Mouse (Mus musculus): Measurements from ENCODE around the gene Tmem263. TPM values are rescaled to one million over a fixed set of nuclear protein-coding genes. Genes with fewer than 3 reads are reported as not detected.

The Tmem263 gene
- polyA plus RNA-seq, 1 experiment from 2014 or later = 57.5 TPM

GRCm38 (mm10) chr10:85146282-85146681 lies 43.9 kb downstream of the Tmem263 start:
- Histone ChIP-seq H3K9me3 (replicated peaks) (no peaks in the 10 kb centered on the region), H3K27ac (no peak overlapping the region), H3K36me3 (ENCODE audit: poor library complexity, severe bottlenecking) (peaks cover 61% of the 10 kb centered on the region), H3K27me3 (no peaks in the 10 kb centered on the region), H3K4me3 (no peak overlapping the region), H3K9ac (no peak overlapping the region), H3K4me2 (no peak overlapping the region), H3K4me1 (no peaks in the 10 kb centered on the region)
- 94% methylated on average over 14 of the region's 14 CpGs for WGBS
- ATAC-seq = no peak

- WGBS = 89% methylated on average over 5 of the region's 5 CpGs
- ATAC-seq = no peak
- no peaks in the 10 kb centered on the region for H3K9me3 ChIP-seq (replicated peaks)
Observed at GRCm38 (mm10) chr10:85149226-85149625, 46.8 kb downstream of the Tmem263 start.

DNA sequence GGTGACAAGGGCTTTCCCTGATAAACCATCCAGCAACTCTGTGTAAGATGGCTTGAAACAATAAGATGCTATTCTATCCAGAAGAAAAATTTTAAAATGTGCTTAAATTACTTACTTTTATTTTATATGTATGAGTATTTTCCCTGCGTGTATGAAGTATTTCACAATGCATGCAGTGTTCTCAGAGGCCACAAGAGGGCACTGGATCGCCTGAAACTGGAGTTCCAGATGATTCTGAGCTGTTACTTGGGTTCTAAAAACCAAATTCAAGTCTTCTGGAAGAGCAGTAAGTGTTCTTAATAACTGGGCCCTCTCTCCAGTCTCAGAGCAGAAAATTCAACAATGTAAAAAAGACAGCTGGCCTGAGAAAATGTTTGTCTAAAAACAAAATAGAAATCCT lies 51.8 kb downstream of the Tmem263 start:
- Histone ChIP-seq H3K27me3 (no peaks in the 10 kb centered on the region), H3K9ac (no peak overlapping the region), H3K4me1 (no peaks in the 10 kb centered on the region), H3K36me3 (ENCODE audit: poor library complexity, severe bottlenecking) (peaks cover 12% of the 10 kb centered on the region; the same call in 1 of the 2 replicates), H3K4me3 (no peak overlapping the region), H3K9me3 (replicated peaks) (no peaks in the 10 kb centered on the region), H3K4me2 (no peak overlapping the region), H3K27ac (no peak overlapping the region)
- no peak for ATAC-seq
- WGBS = 11% methylated on average over 2 of the region's 2 CpGs

More at GRCm38 (mm10) chr10:85149226-85149625, 46.8 kb downstream of the Tmem263 start:
- Histone ChIP-seq H3K27me3 (no peaks in the 10 kb centered on the region), H3K4me2 (no peak overlapping the region), H3K4me1 (no peaks in the 10 kb centered on the region), H3K4me3 (no peak overlapping the region), H3K9ac (no peak overlapping the region), H3K36me3 (ENCODE audit: poor library complexity, severe bottlenecking) (peaks cover 37% of the 10 kb centered on the region), H3K27ac (no peak overlapping the region)

DNA sequence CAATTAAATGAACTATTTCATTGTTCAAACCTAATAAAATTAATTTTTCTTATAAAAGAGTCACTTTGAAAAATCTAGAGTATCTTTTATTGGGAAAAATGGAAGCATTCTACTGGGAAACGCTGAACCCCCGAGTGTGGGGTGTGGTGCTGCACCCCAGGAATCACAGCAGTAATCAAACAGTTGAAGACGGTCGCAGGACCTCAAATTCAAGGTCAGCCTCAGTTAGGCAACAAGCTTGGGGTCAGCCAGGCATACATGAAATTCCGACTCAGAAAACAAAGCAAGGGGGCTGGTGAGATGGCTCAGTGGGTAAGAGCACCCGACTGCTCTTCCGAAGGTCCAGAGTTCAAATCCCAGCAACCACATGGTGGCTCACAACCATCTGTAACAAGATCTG lies 55.0 kb downstream of the Tmem263 start:
- WGBS = 91% methylated on average over 7 of the region's 7 CpGs
- ATAC-seq = no peak
- Histone ChIP-seq H3K27ac (no peak overlapping the region), H3K9ac (no peak overlapping the region), H3K4me1 (no peaks in the 10 kb centered on the region), H3K9me3 (replicated peaks) (no peaks in the 10 kb centered on the region), H3K36me3 (ENCODE audit: poor library complexity, severe bottlenecking) (no peaks in the 10 kb centered on the region), H3K4me3 (no peak overlapping the region), H3K4me2 (no peak overlapping the region), H3K27me3 (no peaks in the 10 kb centered on the region)

- Histone ChIP-seq H3K4me1 (no peaks in the 10 kb centered on the region), H3K27ac (no peak overlapping the region), H3K9me3 (replicated peaks) (no peaks in the 10 kb centered on the region), H3K4me3 (no peak overlapping the region), H3K4me2 (no peak overlapping the region), H3K27me3 (no peaks in the 10 kb centered on the region), H3K9ac (no peak overlapping the region), H3K36me3 (ENCODE audit: poor library complexity, severe bottlenecking) (no peaks in the 10 kb centered on the region)
- 88% methylated on average over 1 of the region's 1 CpGs for WGBS
- no peak for ATAC-seq
Observed at GRCm38 (mm10) chr10:85159989-85160619, 57.7 kb downstream of the Tmem263 start.

DNA sequence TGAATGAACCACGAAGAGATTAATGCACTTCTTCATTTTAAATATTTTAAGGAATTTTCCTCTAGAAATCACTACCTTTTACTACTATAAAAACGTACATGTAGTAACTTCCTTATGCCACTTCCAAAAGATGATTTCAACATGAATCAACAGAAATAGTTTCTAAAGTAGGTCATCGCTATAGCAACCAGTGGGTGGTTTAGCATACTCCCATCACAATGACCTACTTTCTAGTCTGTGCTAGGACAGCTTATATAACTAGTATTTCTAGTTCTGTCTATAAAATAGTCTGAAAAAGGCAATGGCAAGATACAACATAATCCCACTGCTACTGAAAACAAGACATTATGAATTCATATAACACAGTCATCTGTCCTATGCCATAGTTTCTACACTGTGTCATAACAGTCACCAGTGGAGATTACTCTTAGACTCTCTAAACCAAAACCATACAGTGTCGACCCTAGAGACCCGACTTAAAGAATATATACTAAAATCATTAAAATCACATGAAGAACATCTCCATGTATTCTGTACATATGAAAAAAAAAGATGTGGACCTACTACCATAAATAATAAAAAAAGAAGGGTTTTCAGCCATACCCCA lies 59.4 kb downstream of the Tmem263 start:
- H3K9me3 ChIP-seq (replicated peaks) = no peaks in the 10 kb centered on the region
- ATAC-seq = peak; percentile 45; the same call in 1 of the 2 replicates
- H3K27ac ChIP-seq = no peak overlapping the region
- H3K36me3 ChIP-seq (ENCODE audit: poor library complexity, severe bottlenecking) = no peaks in the 10 kb centered on the region
- WGBS = 74% methylated on average over 5 of the region's 5 CpGs
- no peaks in the 10 kb centered on the region for H3K27me3 ChIP-seq
- no peaks in the 10 kb centered on the region for H3K4me1 ChIP-seq
- H3K4me3 ChIP-seq = no peak overlapping the region
- H3K4me2 ChIP-seq = no peak overlapping the region
- H3K9ac ChIP-seq = no peak overlapping the region

DNA sequence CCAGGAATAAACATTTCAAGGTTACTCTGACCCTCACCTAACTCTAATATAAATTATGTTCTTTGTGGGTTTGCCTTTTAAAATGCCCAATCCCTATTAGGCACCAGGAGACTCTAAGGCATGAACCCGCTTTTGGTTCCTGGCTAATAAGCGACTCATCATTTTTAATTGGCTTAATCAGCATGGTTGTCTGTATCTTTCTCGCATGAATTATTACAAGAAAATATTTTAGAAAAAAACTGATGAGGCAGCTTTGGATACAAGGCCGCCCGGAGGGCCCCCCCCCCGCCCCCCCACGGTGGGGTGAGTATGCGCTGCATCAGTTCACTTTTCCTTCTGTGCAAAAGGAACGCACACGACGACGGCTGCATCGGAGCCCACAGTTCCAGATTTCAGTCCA lies 62.4 kb downstream of the Tmem263 start:
- Histone ChIP-seq H3K4me1 (no peaks in the 10 kb centered on the region), H3K36me3 (ENCODE audit: poor library complexity, severe bottlenecking) (no peaks in the 10 kb centered on the region), H3K4me2 (no peak overlapping the region), H3K27ac (no peak overlapping the region), H3K9me3 (replicated peaks) (no peaks in the 10 kb centered on the region), H3K9ac (no peak overlapping the region), H3K27me3 (no peaks in the 10 kb centered on the region), H3K4me3 (no peak overlapping the region)
- 86% methylated on average over 12 of the region's 13 CpGs for WGBS
- no peak for ATAC-seq

GRCm38 (mm10) chr10:85165306-85165705 lies 62.9 kb downstream of the Tmem263 start:
- Histone ChIP-seq H3K4me3 (no peak overlapping the region), H3K9ac (no peak overlapping the region), H3K4me2 (no peak overlapping the region), H3K4me1 (no peaks in the 10 kb centered on the region), H3K9me3 (replicated peaks) (no peaks in the 10 kb centered on the region), H3K27me3 (no peaks in the 10 kb centered on the region), H3K27ac (no peak overlapping the region), H3K36me3 (ENCODE audit: poor library complexity, severe bottlenecking) (no peaks in the 10 kb centered on the region)
- 79% methylated on average over 5 of the region's 5 CpGs for WGBS
- ATAC-seq = no peak

Other genes with a start within 250 kb of the Tmem263 start
- 34.2 and 36.0 TPM in 2 replicates for gene Ric8b, start 185.0 kb upstream of the Tmem263 start, polyA plus RNA-seq (2015; fragmentation: Nextera tagmentation; extraction: Ambion mirVana)
- gene Fhl4, start 132 bp upstream of the Tmem263 start, polyA plus RNA-seq (2015; fragmentation: Nextera tagmentation; extraction: Ambion mirVana) = 2.2 and 2.3 TPM in 2 replicates
- gene Mterf2, start 25.4 kb downstream of the Tmem263 start, polyA plus RNA-seq (2015; fragmentation: Nextera tagmentation; extraction: Ambion mirVana) = 25.6 and 26.6 TPM in 2 replicates
- 27.1 and 28.6 TPM in 2 replicates for gene Cry1, start 82.4 kb downstream of the Tmem263 start, polyA plus RNA-seq (2015; fragmentation: Nextera tagmentation; extraction: Ambion mirVana)

Measured in forebrain, embryonic 13.5 days (tissue).